Mouse (Mus musculus): ENCODE measurements around the gene 2010111I01Rik.

- no peak for TF ChIP-seq POLR2A (IDR thresholded peaks at IDR 0.05; ENCODE audit: low read depth, low read length)
- no peak for TF ChIP-seq CTCF (IDR thresholded peaks at IDR 0.05; ENCODE audit: borderline replicate concordance, insufficient read depth, low read length)
These were observed 7.7 kb downstream of the 2010111I01Rik start for GRCm38 (mm10) chr13:62972403-62972802.

All from embryonic fibroblast, embryonic 13.5 days (primary cell).